16 mouse cellular contexts compared by ENCODE assay signal in the genomic region with DNA sequence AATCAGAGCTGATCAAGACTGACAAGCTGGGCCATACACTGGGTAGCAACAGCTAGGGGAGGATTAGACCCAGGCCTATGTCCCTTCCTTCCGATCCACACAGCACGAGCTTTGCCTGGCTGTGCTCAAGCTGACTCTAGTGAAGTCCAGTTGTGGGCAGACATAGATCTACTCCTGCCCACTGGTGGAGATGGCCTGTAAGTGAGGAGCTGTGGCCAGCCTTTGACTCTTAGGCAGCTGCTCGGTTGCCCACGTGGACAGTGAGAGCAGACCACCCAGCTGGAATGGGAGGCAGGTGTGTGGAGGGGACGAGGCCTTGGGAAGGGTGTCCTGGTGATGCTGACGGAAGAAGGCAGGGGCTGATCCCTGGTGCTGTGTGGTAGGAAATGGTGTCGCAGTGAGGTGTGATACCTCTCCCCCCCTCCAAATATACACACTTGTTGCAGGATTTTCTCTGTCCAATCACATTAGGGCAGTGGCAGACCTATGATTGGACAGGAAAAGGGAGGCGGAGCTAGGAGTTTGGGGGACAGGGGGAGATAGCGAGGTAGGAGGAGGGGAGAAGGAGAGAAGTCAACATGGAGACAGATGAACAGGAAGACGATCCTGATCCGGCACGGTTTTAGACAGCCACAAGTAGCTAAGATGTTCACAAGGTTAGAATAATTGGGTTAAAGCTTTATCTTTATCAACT. TPM values are rescaled to one million over a fixed set of nuclear protein-coding genes. Genes with fewer than 3 reads are reported as not detected.
DNase-seq lines count a peak whose midpoint lies in the region; ATAC-seq lines count a peak whose summit lies in the region.
"Had no signal": no experiment of that assay in that cellular context is flagged by ENCODE, and none has a peak within 500 bp of the region (broad histone marks: within the 10 kb centered on the region; RNA-seq: fewer than 3 reads in every experiment).

No protein-coding gene starts in this region.

- no peak overlapping the region for H3K4me3 ChIP-seq in heart, embryonic 10.5 days
- H3K4me3 ChIP-seq in lung, embryonic 16.5 days (ENCODE audit: low read length): peak overlapping the region; percentile 19; the same call in 1 of the 2 replicates
- H3K4me3 ChIP-seq: embryonic facial prominence, embryonic 12.5 days; forebrain, embryonic 13.5 days; hindbrain, embryonic 15.5 days; limb, embryonic 13.5 days; myocyte had no signal

- 61% methylated on average over 12 of the region's 12 CpGs for WGBS in heart, embryonic 10.5 days
- WGBS in lung, embryonic 16.5 days: 44% methylated on average over 12 of the region's 12 CpGs

- no peak overlapping the region for H3K4me2 ChIP-seq in lung, embryonic 16.5 days (ENCODE audit: low read depth, low read length)
- H3K4me2 ChIP-seq: embryonic facial prominence, embryonic 12.5 days; forebrain, embryonic 13.5 days; hindbrain, embryonic 15.5 days; limb, embryonic 13.5 days had no signal

- 0 out of 2 replicates have a peak overlapping the region, but pooled peaks have one; percentile 16 for H3K9ac ChIP-seq in lung, embryonic 16.5 days (ENCODE audit: low read length)
- H3K9ac ChIP-seq: embryonic facial prominence, embryonic 12.5 days; forebrain, embryonic 13.5 days; hindbrain, embryonic 15.5 days; limb, embryonic 13.5 days had no signal

- H3K9me3 ChIP-seq in heart, embryonic 10.5 days: no peaks in the 10 kb centered on the region
- H3K9me3 ChIP-seq in lung, embryonic 16.5 days (ENCODE audit: control insufficient read depth, low read length): no peaks in the 10 kb centered on the region
- H3K9me3 ChIP-seq: embryonic facial prominence, embryonic 12.5 days; forebrain, embryonic 13.5 days; hindbrain, embryonic 15.5 days; limb, embryonic 13.5 days had no signal

- H3K27ac ChIP-seq in heart, embryonic 10.5 days: 0 out of 2 replicates have a peak overlapping the region, but pooled peaks have one; percentile 18
- H3K27ac ChIP-seq in lung, embryonic 16.5 days (ENCODE audit: low read length): no peak overlapping the region; the same call in 1 of the 2 replicates
- H3K27ac ChIP-seq: embryonic facial prominence, embryonic 12.5 days; forebrain, embryonic 13.5 days; hindbrain, embryonic 15.5 days had no signal

- no peak for ATAC-seq in lung, embryonic 16.5 days (ENCODE audit: low read depth)
- ATAC-seq: forebrain, embryonic 13.5 days had no signal

- peaks cover 31% of the 10 kb centered on the region for H3K27me3 ChIP-seq in heart, embryonic 10.5 days (ENCODE audit: insufficient read depth, poor library complexity, severe bottlenecking)
- no peaks in the 10 kb centered on the region for H3K27me3 ChIP-seq in lung, embryonic 16.5 days (ENCODE audit: control insufficient read depth, insufficient read depth, low read depth, low read length)
- H3K27me3 ChIP-seq: embryonic facial prominence, embryonic 12.5 days; forebrain, embryonic 13.5 days; hindbrain, embryonic 15.5 days; limb, embryonic 13.5 days had no signal

- peaks cover 42% of the 10 kb centered on the region for H3K4me1 ChIP-seq in heart, embryonic 10.5 days
- peaks cover 36% of the 10 kb centered on the region for H3K4me1 ChIP-seq in lung, embryonic 16.5 days (replicated peaks; ENCODE audit: control insufficient read depth, insufficient read depth, low read length)

- no peaks in the 10 kb centered on the region for H3K36me3 ChIP-seq in heart, embryonic 10.5 days
- H3K36me3 ChIP-seq in lung, embryonic 16.5 days (ENCODE audit: control insufficient read depth, insufficient read depth, low read length): no peaks in the 10 kb centered on the region
- H3K36me3 ChIP-seq: embryonic facial prominence, embryonic 12.5 days; hindbrain, embryonic 15.5 days; limb, embryonic 13.5 days had no signal

- no peak for DNase-seq in heart, embryonic 10.5 days (ENCODE audit: low spot score)
- DNase-seq in heart, adult 9 months (ENCODE audit: low spot score in 2 of 2): no peak
- DNase-seq in lung, adult 18-20 months: no peak
- peak; percentile 94 for DNase-seq in R1 (ENCODE audit: low read depth, low spot score)
- DNase-seq in retina, embryonic 14.5 days (ENCODE audit: low spot score): peak; percentile 53
- no peak for DNase-seq in testis, postnatal 14 days (ENCODE audit: low spot score)
- DNase-seq: adrenal gland, postnatal 25 days; gastrocnemius, postnatal 14 days; lung, postnatal 36 days; thymus, postnatal 14 days had no signal

RNA-seq across cellular contexts. Expression of a gene that starts 29.2 kb away (rescaled TPM):
- polyA plus RNA-seq in heart, embryonic 10.5 days (2016; fragmentation: Nextera tagmentation; extraction: Ambion mirVana): 3.0 and 5.5 TPM in 2 replicates
- 20.2 and 22.6 TPM in 2 replicates for polyA plus RNA-seq in lung, embryonic 16.5 days (2015; fragmentation: Nextera tagmentation; extraction: Ambion mirVana)

RNA-seq across cellular contexts. Expression of a gene that starts 37.9 kb away (rescaled TPM):
- 0.14 and 0.30 TPM in 2 replicates for polyA plus RNA-seq in heart, embryonic 10.5 days (2016; fragmentation: Nextera tagmentation; extraction: Ambion mirVana)
- polyA plus RNA-seq in lung, embryonic 16.5 days (2015; fragmentation: Nextera tagmentation; extraction: Ambion mirVana): 4.9 and 5.1 TPM in 2 replicates
- polyA plus RNA-seq: myocyte had no signal

RNA-seq across cellular contexts. Expression of a gene that starts 45.7 kb away (rescaled TPM):
- polyA plus RNA-seq in heart, embryonic 10.5 days (2016; fragmentation: Nextera tagmentation; extraction: Ambion mirVana): 0.06 and 0.30 TPM in 2 replicates
- 23.0 and 26.0 TPM in 2 replicates for polyA plus RNA-seq in lung, embryonic 16.5 days (2015; fragmentation: Nextera tagmentation; extraction: Ambion mirVana)

Comparison
In these comparisons a context has a peak if more than half of its experiments do, and no peak if none do; other contexts are left out.
1. DNase-seq: peak in R1 (single experiment) and retina, embryonic 14.5 days (single experiment); none in heart, embryonic 10.5 days (single experiment), heart, adult 9 months (0 of 2), lung, adult 18-20 months (0 of 2) and testis, postnatal 14 days (single experiment).
2. RNA of a gene that starts 45.7 kb away (polyA plus RNA-seq): 23.0 to 26.0 TPM in lung, embryonic 16.5 days; 0.06 to 0.30 TPM in heart, embryonic 10.5 days; every median in the first group is over 10 times any median in the second.